Mouse (Mus musculus): ENCODE results near the gene Trappc6a.

DNA sequence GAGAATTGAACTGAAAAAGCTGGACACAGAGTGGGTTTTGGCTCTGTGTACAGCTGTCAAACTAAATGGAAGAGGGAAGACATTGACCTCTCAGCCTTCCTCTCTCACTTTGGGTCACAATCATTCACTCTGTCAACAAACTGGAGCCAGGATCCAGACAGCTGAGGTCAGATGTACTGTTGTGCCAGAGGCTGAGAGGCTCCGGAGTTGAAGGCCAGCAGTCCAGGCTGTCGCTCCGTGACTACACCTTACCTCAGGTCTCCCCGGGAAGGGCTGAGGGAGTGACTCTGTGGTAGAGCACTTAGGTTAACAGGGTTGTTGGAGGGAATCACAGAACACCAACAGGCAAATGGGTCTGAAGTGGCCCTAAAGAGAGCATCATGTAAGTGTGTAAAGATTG lies 9.9 kb upstream of the Trappc6a start:
- TF ChIP-seq POLR2A (IDR thresholded peaks at IDR 0.05; ENCODE audit: control insufficient read depth, low read depth, low read length) (no peak), CTCF (IDR thresholded peaks at IDR 0.05; ENCODE audit: control insufficient read depth, insufficient read depth, insufficient replicate concordance, low read depth, low read length) (no peak)
